Mouse (Mus musculus): ENCODE measurements at regions not wholly inside any gene's neighbourhood (a gene's known extent, or its start where the extent isn't known, plus 50 kb on each side); places are given as distances from the start of the nearest gene placed in this dataset.
A peak's percentile ranks its signal among the peaks of the same experiment; 100 is the strongest.

DNA sequence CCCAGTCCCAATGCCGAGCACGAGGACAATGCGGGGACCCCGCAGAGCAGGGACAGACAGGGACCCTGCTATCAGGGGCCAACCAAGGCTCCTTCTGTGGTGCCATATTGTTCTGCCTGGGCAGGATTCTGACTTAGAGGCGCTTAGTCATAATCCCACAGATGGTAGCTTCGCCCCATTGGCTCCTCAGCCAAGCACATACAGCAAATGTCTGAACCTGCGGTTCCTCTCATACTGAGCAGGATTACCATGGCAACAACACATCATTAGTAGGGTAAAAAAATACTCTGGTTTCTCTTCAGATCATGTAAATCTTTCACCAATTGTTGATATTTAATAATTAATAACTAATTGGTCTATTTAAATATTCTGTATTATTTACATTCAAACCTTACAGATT is 2140.3 kb upstream of the Cdh20 start:
- DNase-seq (ENCODE audit: extremely low read depth, low read depth, low spot score) = peak; percentile 18

DNA sequence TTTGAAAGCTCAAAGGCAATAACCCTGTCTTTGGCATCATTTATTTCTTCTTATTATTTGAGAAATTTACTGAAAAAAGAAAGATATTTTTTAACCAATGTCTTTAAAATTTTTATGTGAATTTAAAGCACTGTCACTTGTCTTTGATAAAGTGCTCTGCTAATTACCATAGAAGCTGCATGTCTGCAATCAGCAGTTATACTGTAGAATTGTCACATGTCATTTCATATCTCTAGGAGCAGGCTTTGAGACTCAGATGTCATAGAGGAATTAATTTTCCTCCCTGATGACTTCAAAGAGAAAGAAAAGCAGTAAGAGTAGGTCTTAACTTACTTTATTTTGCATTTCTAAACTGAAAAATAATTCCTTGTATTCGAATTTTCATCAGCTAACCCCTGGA is 2123.9 kb upstream of the Cdh20 start:
- no peak for DNase-seq (ENCODE audit: extremely low read depth, low read depth, low spot score)

GRCm38 (mm10) chr1:102687367-102688070 is 2080.8 kb upstream of the Cdh20 start:
- no peak for DNase-seq (ENCODE audit: extremely low read depth, low read depth, low spot score)

- no peak for DNase-seq (ENCODE audit: extremely low read depth, low read depth, low spot score)
Observed at GRCm38 (mm10) chr1:102716459-102716858, 2051.9 kb upstream of the Cdh20 start.

DNA sequence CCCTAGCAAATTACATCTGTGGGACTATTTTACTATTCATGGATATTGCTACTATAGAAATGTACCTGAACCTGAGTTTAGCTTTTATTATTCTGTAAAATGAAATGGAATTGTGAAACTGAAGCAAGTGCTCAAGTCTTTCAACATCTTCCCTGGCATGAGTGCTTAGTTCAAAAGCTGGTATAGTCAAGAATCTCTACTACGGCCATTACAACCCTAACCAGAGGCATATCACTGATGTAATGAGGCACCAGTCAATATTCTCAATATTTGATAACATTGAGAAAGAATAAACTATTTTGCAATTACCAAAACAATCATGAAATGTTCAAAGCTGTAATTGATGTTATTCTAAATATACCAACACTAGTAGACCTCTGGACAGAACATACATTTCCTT is 2034.3 kb upstream of the Cdh20 start:
- no peak for DNase-seq (ENCODE audit: extremely low read depth, low read depth, low spot score)

DNA sequence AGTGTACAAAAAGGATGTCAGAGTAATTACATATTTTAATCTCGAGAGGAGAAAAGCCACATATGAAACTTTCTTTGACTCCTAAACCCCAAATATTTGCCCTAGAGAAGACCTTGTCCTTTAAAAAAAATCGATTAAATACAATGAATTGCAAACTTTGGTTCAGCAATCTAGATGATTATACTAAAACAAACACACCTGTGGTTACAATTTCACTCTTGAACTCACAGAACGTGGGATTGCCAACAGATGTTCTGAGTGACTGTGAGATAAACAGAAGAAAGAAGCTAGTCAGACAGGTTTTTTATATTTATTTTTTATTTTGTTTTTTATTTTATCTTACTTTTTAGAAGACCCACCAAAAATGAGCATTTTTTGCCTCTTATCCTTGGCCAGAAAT is 2032.9 kb upstream of the Cdh20 start:
- DNase-seq (ENCODE audit: extremely low read depth, low read depth, low spot score) = no peak

DNA sequence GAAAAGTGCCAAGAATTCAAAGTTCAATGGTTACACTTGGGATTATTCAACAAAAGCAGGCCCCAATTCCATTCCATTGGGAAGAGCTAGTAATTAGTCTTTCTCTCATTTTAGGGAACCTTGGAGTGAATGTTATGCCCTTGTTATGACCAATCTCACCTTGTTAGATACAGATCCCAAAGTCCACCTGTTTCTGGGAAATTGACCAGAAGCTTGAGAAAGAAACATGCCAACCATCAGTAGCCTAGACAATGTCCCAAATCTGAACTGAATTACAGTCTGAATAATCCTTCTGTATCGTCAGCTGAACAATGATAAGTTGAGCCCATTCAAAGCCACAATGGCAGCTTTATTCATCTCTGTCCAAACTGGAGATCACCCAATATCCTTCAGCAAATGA is 2010.4 kb upstream of the Cdh20 start:
- no peak for DNase-seq (ENCODE audit: extremely low read depth, low read depth, low spot score)
